Mouse (Mus musculus): ENCODE data around the gene Kcnk10. TPM values are rescaled to one million over a fixed set of nuclear protein-coding genes. Genes with fewer than 3 reads are reported as not detected.

Kcnk10 gene
- total and polyA plus RNA-seq, 2 experiments from 2014 or later = 37.4 to 56.6 TPM

DNA sequence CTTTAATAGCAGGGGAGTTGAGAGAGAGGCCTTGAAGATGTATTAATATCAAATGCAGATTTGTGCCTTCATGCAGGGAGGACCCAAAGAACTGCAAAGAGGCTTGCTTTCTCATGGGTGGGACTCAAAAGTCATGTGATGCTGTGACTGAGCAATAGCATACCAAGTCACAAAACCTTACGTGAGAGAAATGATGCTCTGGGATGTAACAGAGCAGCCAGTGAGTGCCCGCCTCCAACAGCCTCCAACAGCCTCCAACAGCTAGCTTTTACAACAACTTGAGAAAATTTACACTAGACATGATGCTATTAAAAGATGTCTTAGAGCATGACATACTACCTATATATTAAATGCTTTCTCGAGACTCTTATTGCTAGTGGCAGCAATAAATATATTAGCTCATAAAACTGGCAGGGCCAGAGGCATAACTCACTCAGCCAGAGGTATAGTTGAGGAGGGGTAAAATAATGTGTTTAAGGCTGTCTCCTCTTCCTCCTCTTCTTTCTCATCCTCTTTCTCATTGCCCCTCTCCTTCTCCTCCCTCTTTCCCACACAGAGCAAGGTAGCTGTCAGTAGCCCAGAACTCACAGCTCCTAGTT lies 36.9 kb upstream of the Kcnk10 start:
- Histone ChIP-seq H3K4me1 (ENCODE audit: insufficient read depth, low read length) (no peaks in the 10 kb centered on the region), H3K9me3 (ENCODE audit: low read length) (no peaks in the 10 kb centered on the region), H3K27ac (ENCODE audit: low read depth, low read length) (no peak overlapping the region), H3K27me3 (ENCODE audit: insufficient read depth, low read length) (no peaks in the 10 kb centered on the region), H3K36me3 (ENCODE audit: insufficient read depth, low read length) (no peaks in the 10 kb centered on the region), H3K4me3 (ENCODE audit: low read depth, low read length) (no peak overlapping the region), H3K4me2 (ENCODE audit: low read depth, low read length, poor library complexity, severe bottlenecking) (no peak overlapping the region), H3K9ac (replicated peaks; ENCODE audit: low read length, poor library complexity, severe bottlenecking) (no peak overlapping the region)
- ATAC-seq (ENCODE audit: low FRiP score) = 0 out of 2 replicates have a peak, but pooled peaks have one; percentile 13
- TF ChIP-seq CTCF (IDR thresholded peaks at IDR 0.05) = no peak
- DNase-seq (ENCODE audit: low spot score) = no peak
- WGBS = 69% methylated on average over 3 of the region's 3 CpGs

- ATAC-seq (ENCODE audit: low FRiP score) (no peak), DNase-seq (ENCODE audit: low spot score) (no peak)
- Histone ChIP-seq H3K9ac (replicated peaks; ENCODE audit: low read length, poor library complexity, severe bottlenecking) (no peak overlapping the region), H3K27me3 (ENCODE audit: insufficient read depth, low read length) (no peaks in the 10 kb centered on the region), H3K36me3 (ENCODE audit: insufficient read depth, low read length) (no peaks in the 10 kb centered on the region), H3K27ac (ENCODE audit: low read depth, low read length) (no peak overlapping the region), H3K4me2 (ENCODE audit: low read depth, low read length, poor library complexity, severe bottlenecking) (no peak overlapping the region), H3K4me3 (ENCODE audit: low read depth, low read length) (no peak overlapping the region), H3K4me1 (ENCODE audit: insufficient read depth, low read length) (no peaks in the 10 kb centered on the region), H3K9me3 (ENCODE audit: low read length) (no peaks in the 10 kb centered on the region)
- TF ChIP-seq CTCF (IDR thresholded peaks at IDR 0.05) = no peak
- WGBS = 70% methylated on average over 3 of the region's 3 CpGs
These were observed 32.2 kb upstream of the Kcnk10 start for GRCm38 (mm10) chr12:98610341-98610740.

DNA sequence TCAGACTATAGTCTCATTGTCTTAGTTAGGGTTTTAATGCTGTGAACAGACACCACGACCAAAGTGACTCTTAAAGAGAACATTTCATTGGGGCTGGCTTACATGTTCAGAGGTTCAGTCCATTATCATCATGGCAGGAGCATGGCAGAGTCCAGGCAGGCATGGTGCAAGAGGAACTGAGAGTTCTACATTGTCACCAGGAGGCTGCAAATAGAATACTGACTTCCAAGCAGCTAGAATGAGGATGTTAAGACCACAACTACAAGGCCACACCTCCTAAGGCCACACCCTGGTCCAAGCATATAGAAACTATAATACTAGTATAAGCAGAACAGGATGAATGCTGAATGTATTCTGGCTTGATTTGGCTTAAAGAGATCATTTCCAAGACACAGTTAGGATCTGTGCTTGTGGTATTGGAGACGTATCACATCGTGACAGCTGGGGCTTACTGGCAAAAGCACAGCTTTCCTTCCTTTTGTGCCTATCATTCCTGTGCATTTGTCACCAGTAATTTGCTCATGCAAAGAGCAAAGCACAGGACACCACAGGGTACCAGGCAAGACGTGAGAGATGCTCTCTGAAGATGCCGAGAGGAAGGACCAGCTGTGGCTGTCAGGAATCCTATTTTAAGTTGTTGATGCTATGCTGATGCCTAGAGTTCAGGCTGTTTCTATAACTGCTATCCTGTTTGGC lies 28.6 kb upstream of the Kcnk10 start:
- WGBS = 65% methylated on average over 5 of the region's 5 CpGs
- Histone ChIP-seq H3K9ac (replicated peaks; ENCODE audit: low read length, poor library complexity, severe bottlenecking) (no peak overlapping the region), H3K27ac (ENCODE audit: low read depth, low read length) (no peak overlapping the region), H3K9me3 (ENCODE audit: low read length) (no peaks in the 10 kb centered on the region), H3K4me1 (ENCODE audit: insufficient read depth, low read length) (no peaks in the 10 kb centered on the region), H3K4me2 (ENCODE audit: low read depth, low read length, poor library complexity, severe bottlenecking) (no peak overlapping the region), H3K4me3 (ENCODE audit: low read depth, low read length) (no peak overlapping the region), H3K27me3 (ENCODE audit: insufficient read depth, low read length) (no peaks in the 10 kb centered on the region), H3K36me3 (ENCODE audit: insufficient read depth, low read length) (no peaks in the 10 kb centered on the region)
- no peak for TF ChIP-seq CTCF (IDR thresholded peaks at IDR 0.05)
- ATAC-seq (ENCODE audit: low FRiP score) = no peak
- DNase-seq (ENCODE audit: low spot score) = peak; percentile 38

DNA sequence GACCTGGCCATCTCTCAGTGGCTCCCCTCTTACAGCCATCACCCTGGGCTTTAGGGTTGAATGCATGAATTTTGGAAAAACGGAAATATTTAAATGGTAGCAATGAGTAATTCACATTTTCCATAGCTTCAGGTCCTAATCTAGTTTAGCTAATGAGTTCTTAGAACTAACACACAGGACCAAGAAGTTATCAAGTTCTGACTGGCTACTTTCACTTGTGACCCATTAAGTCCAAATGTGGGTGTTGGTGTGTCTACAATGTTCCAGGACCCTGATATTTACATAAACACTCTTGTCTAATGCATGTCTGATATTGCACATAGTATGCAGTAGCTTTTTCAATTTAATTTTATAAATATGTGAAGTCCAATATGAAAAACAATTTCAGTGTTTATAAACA lies 27.2 kb upstream of the Kcnk10 start:
- Histone ChIP-seq H3K4me3 (ENCODE audit: low read depth, low read length) (no peak overlapping the region), H3K4me2 (ENCODE audit: low read depth, low read length, poor library complexity, severe bottlenecking) (no peak overlapping the region), H3K36me3 (ENCODE audit: insufficient read depth, low read length) (no peaks in the 10 kb centered on the region), H3K4me1 (ENCODE audit: insufficient read depth, low read length) (0 out of 2 replicates have a peak, but pooled peaks cover 3% of the 10 kb centered on the region), H3K27me3 (ENCODE audit: insufficient read depth, low read length) (no peaks in the 10 kb centered on the region), H3K27ac (ENCODE audit: low read depth, low read length) (no peak overlapping the region), H3K9me3 (ENCODE audit: low read length) (no peaks in the 10 kb centered on the region), H3K9ac (replicated peaks; ENCODE audit: low read length, poor library complexity, severe bottlenecking) (no peak overlapping the region)
- 80% methylated on average over 1 of the region's 1 CpGs for WGBS
- no peak for DNase-seq (ENCODE audit: low spot score)
- no peak for ATAC-seq (ENCODE audit: low FRiP score)
- no peak for TF ChIP-seq CTCF (IDR thresholded peaks at IDR 0.05)

GRCm38 (mm10) chr12:98602114-98602513 lies 24.0 kb upstream of the Kcnk10 start:
- Histone ChIP-seq H3K4me3 (ENCODE audit: low read depth, low read length) (no peak overlapping the region), H3K9me3 (ENCODE audit: low read length) (0 out of 2 replicates have a peak, but pooled peaks cover 4% of the 10 kb centered on the region), H3K27ac (ENCODE audit: low read depth, low read length) (no peak overlapping the region), H3K4me2 (ENCODE audit: low read depth, low read length, poor library complexity, severe bottlenecking) (no peak overlapping the region), H3K36me3 (ENCODE audit: insufficient read depth, low read length) (no peaks in the 10 kb centered on the region), H3K27me3 (ENCODE audit: insufficient read depth, low read length) (no peaks in the 10 kb centered on the region), H3K9ac (replicated peaks; ENCODE audit: low read length, poor library complexity, severe bottlenecking) (no peak overlapping the region), H3K4me1 (ENCODE audit: insufficient read depth, low read length) (0 out of 2 replicates have a peak, but pooled peaks cover 3% of the 10 kb centered on the region)
- no peak for TF ChIP-seq CTCF (IDR thresholded peaks at IDR 0.05)
- ATAC-seq (ENCODE audit: low FRiP score) (no peak), DNase-seq (ENCODE audit: low spot score) (peak; percentile 42)
- WGBS = 14% methylated on average over 6 of the region's 6 CpGs

DNA sequence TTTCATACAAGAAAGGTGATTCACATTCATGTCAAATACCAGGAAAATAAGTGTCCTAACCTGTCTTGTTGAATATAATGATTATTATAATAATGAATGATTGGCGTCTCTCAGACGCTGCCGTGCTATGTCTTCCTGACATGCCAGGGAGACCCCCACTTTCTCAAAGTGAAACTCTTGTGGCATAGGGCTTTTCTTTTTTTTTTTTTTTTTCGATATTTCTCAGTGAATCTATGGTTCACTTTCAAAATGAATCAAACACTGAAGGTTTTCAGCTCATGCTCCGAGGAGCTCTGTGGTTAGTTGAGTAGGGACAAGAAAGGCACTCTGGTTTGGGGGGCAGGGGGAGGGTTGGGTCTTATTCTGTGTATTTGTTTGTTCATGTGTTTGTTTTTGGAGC lies 22.8 kb upstream of the Kcnk10 start:
- H3K4me3 ChIP-seq (ENCODE audit: low read depth, low read length) = no peak overlapping the region
- H3K9ac ChIP-seq (replicated peaks; ENCODE audit: low read length, poor library complexity, severe bottlenecking) = no peak overlapping the region
- 0 out of 2 replicates have a peak, but pooled peaks cover 4% of the 10 kb centered on the region for H3K9me3 ChIP-seq (ENCODE audit: low read length)
- DNase-seq (ENCODE audit: low spot score) = no peak
- H3K36me3 ChIP-seq (ENCODE audit: insufficient read depth, low read length) = no peaks in the 10 kb centered on the region
- 89% methylated on average over 5 of the region's 5 CpGs for WGBS
- 0 out of 2 replicates have a peak, but pooled peaks cover 3% of the 10 kb centered on the region for H3K4me1 ChIP-seq (ENCODE audit: insufficient read depth, low read length)
- no peaks in the 10 kb centered on the region for H3K27me3 ChIP-seq (ENCODE audit: insufficient read depth, low read length)
- no peak overlapping the region for H3K27ac ChIP-seq (ENCODE audit: low read depth, low read length)
- no peak overlapping the region for H3K4me2 ChIP-seq (ENCODE audit: low read depth, low read length, poor library complexity, severe bottlenecking)
- ATAC-seq (ENCODE audit: low FRiP score) = no peak
- no peak for TF ChIP-seq CTCF (IDR thresholded peaks at IDR 0.05)
